ENCODE assay signal across 10 mouse cellular contexts in the genomic region with DNA sequence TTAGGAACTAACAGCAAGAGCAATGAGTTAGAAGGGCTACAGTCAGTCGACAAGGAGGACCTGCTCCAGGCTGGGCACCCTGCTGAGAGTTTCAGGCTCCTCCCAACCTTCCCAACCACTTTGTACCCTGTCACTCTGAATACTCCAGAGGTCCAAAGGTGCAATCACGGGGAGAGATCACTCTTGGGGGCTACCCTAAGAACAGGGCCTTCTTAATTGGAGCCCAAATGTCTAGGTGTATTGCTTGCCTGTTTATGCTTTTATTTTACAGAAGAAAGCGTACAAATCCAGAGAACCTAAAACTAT. TPM values are rescaled to one million over a fixed set of nuclear protein-coding genes. Genes with fewer than 3 reads are reported as not detected.
DNase-seq lines count a peak whose midpoint lies in the region; ATAC-seq and TF ChIP-seq lines count a peak whose summit lies in the region.
"Had no signal": no experiment of that assay in that cellular context is flagged by ENCODE, and none has a peak within 500 bp of the region (broad histone marks: within the 10 kb centered on the region; RNA-seq: fewer than 3 reads in every experiment).

No protein-coding gene starts in this region.

- H3K4me3 ChIP-seq in heart, embryonic 13.5 days, result no peak overlapping the region
- H3K4me3 ChIP-seq in heart, embryonic 11.5 days (ENCODE audit: low read depth, low read length), result no peak overlapping the region
- no peak overlapping the region for H3K4me3 ChIP-seq in liver, postnatal 0 days (ENCODE audit: low read depth, low read length)
- no peak overlapping the region for H3K4me3 ChIP-seq in liver, embryonic 11.5 days (ENCODE audit: low read depth, low read length)
- no peak overlapping the region for H3K4me3 ChIP-seq in MEL (ENCODE audit: control insufficient read depth in 1 of 2, insufficient read depth in 1 of 2, low read depth in 2 of 2, low read length in 2 of 2)
- H3K4me3 ChIP-seq in hindbrain, embryonic 15.5 days, result no peak overlapping the region

- 0 out of 2 replicates have a peak, but pooled peaks cover under 1% of the 10 kb centered on the region for H3K9me3 ChIP-seq in heart, embryonic 13.5 days
- no peaks in the 10 kb centered on the region for H3K9me3 ChIP-seq in heart, embryonic 11.5 days (replicated peaks; ENCODE audit: control insufficient read depth, low read length)
- H3K9me3 ChIP-seq in liver, postnatal 0 days (ENCODE audit: low read length), result no peaks in the 10 kb centered on the region
- no peaks in the 10 kb centered on the region for H3K9me3 ChIP-seq in liver, embryonic 11.5 days (ENCODE audit: control insufficient read depth, low read length)
- H3K9me3 ChIP-seq in MEL (replicated peaks; ENCODE audit: insufficient read depth, low read length), result no peaks in the 10 kb centered on the region
- no peaks in the 10 kb centered on the region for H3K9me3 ChIP-seq in hindbrain, embryonic 15.5 days
- H3K9me3 ChIP-seq: heart, embryonic 12.5 days; limb, embryonic 13.5 days had no signal

- H3K36me3 ChIP-seq in heart, embryonic 13.5 days, result no peaks in the 10 kb centered on the region
- no peaks in the 10 kb centered on the region for H3K36me3 ChIP-seq in heart, embryonic 11.5 days (ENCODE audit: control insufficient read depth, insufficient read depth, low read length)
- H3K36me3 ChIP-seq in liver, postnatal 0 days (replicated peaks; ENCODE audit: insufficient read depth, low read length), result no peaks in the 10 kb centered on the region
- no peaks in the 10 kb centered on the region for H3K36me3 ChIP-seq in liver, embryonic 11.5 days (ENCODE audit: control insufficient read depth, insufficient read depth, low read length)
- H3K36me3 ChIP-seq in MEL (ENCODE audit: control insufficient read depth in 1 of 2, insufficient read depth in 2 of 2, low read length in 2 of 2), result peaks cover 0 to 2% of the 10 kb centered on the region in 2 experiments; a peak in 1 of 4 replicates
- no peaks in the 10 kb centered on the region for H3K36me3 ChIP-seq in hindbrain, embryonic 15.5 days
- H3K36me3 ChIP-seq: heart, embryonic 12.5 days; limb, embryonic 13.5 days had no signal

- H3K4me1 ChIP-seq in heart, embryonic 13.5 days, result peaks cover 12% of the 10 kb centered on the region
- H3K4me1 ChIP-seq in heart, embryonic 11.5 days (ENCODE audit: control insufficient read depth, insufficient read depth, low read length), result no peaks in the 10 kb centered on the region
- no peaks in the 10 kb centered on the region for H3K4me1 ChIP-seq in liver, postnatal 0 days (ENCODE audit: insufficient read depth)
- 0 out of 2 replicates have a peak, but pooled peaks cover 2% of the 10 kb centered on the region for H3K4me1 ChIP-seq in liver, embryonic 11.5 days (replicated peaks; ENCODE audit: control insufficient read depth, insufficient read depth, low read length)
- H3K4me1 ChIP-seq in MEL (ENCODE audit: control insufficient read depth in 1 of 2, insufficient read depth in 2 of 2, low read length in 2 of 2), result peaks cover 0 to 4% of the 10 kb centered on the region in 2 experiments; a peak in 1 of 4 replicates
- peaks cover 11% of the 10 kb centered on the region for H3K4me1 ChIP-seq in hindbrain, embryonic 15.5 days (replicated peaks)

- no peak for TF ChIP-seq RAD21 in MEL (IDR thresholded peaks at IDR 0.05; ENCODE audit: low read depth, low read length)

- no peak overlapping the region for H3K9ac ChIP-seq in heart, embryonic 13.5 days
- H3K9ac ChIP-seq in heart, embryonic 11.5 days (ENCODE audit: low read depth, low read length), result no peak overlapping the region
- no peak overlapping the region for H3K9ac ChIP-seq in liver, postnatal 0 days (replicated peaks)
- H3K9ac ChIP-seq in liver, embryonic 11.5 days (ENCODE audit: low read depth, low read length), result no peak overlapping the region
- no peak overlapping the region; the same call in 1 of the 2 replicates for H3K9ac ChIP-seq in MEL (ENCODE audit: control insufficient read depth, low read depth, low read length, poor library complexity, severe bottlenecking)
- H3K9ac ChIP-seq in hindbrain, embryonic 15.5 days, result no peak overlapping the region
- H3K9ac ChIP-seq: limb, embryonic 13.5 days had no signal

- H3K4me2 ChIP-seq in heart, embryonic 13.5 days, result no peak overlapping the region
- H3K4me2 ChIP-seq in heart, embryonic 11.5 days, result no peak overlapping the region
- H3K4me2 ChIP-seq in liver, postnatal 0 days (ENCODE audit: low read depth, low read length), result peak overlapping the region; percentile 58
- no peak overlapping the region for H3K4me2 ChIP-seq in liver, embryonic 11.5 days
- no peak overlapping the region for H3K4me2 ChIP-seq in hindbrain, embryonic 15.5 days

- ATAC-seq in heart, embryonic 13.5 days (ENCODE audit: extremely low read depth, insufficient number of reproducible peaks, low FRiP score, low TSS enrichment), result 0 out of 2 replicates have a peak, but pooled peaks have one; percentile 29
- no peak for ATAC-seq in heart, embryonic 11.5 days (replicated peaks; ENCODE audit: insufficient number of reproducible peaks, low FRiP score, low TSS enrichment)
- ATAC-seq in liver, postnatal 0 days, result no peak
- ATAC-seq in liver, embryonic 11.5 days (replicated peaks; ENCODE audit: low FRiP score), result no peak
- ATAC-seq in hindbrain, embryonic 15.5 days (ENCODE audit: low FRiP score, low read depth), result peak; percentile 57; the same call in 1 of the 2 replicates

- H3K79me2 ChIP-seq in MEL (ENCODE audit: control insufficient read depth, insufficient read depth, low read length, poor library complexity), result no peaks in the 10 kb centered on the region

- no peak overlapping the region for H3K27ac ChIP-seq in heart, embryonic 13.5 days (replicated peaks)
- no peak overlapping the region for H3K27ac ChIP-seq in heart, embryonic 11.5 days (ENCODE audit: low read depth, low read length)
- no peak overlapping the region for H3K27ac ChIP-seq in liver, postnatal 0 days (ENCODE audit: low read depth)
- H3K27ac ChIP-seq in liver, embryonic 11.5 days (ENCODE audit: low read depth, low read length), result no peak overlapping the region
- no peak overlapping the region for H3K27ac ChIP-seq in MEL (ENCODE audit: control insufficient read depth, low read depth, low read length)
- no peak overlapping the region for H3K27ac ChIP-seq in hindbrain, embryonic 15.5 days (replicated peaks)

- TF ChIP-seq EP300 in liver, postnatal 0 days (IDR thresholded peaks at IDR 0.05; ENCODE audit: low read depth), result no peak
- TF ChIP-seq EP300 in MEL (IDR thresholded peaks at IDR 0.05; ENCODE audit: low read depth in 1 of 2, low read length in 2 of 2), result no peak

- 32% methylated on average over 3 of the region's 3 CpGs for WGBS in heart, embryonic 13.5 days
- WGBS in heart, embryonic 11.5 days (ENCODE audit: insufficient replicate concordance), result 41% methylated on average over 3 of the region's 3 CpGs
- WGBS in liver, postnatal 0 days (ENCODE audit: insufficient replicate concordance), result 39% methylated on average over 3 of the region's 3 CpGs
- 34% methylated on average over 3 of the region's 3 CpGs for WGBS in liver, embryonic 11.5 days
- WGBS in hindbrain, embryonic 15.5 days, result 46% methylated on average over 3 of the region's 3 CpGs

- no peak for TF ChIP-seq CTCF in liver, postnatal 0 days (IDR thresholded peaks at IDR 0.05; ENCODE audit: low read depth)
- TF ChIP-seq CTCF in MEL (IDR thresholded peaks at IDR 0.05 in 2 of 3, conservative IDR thresholded peaks at IDR 0.05 in 1 of 3; ENCODE audit: control insufficient read depth in 1 of 3, insufficient read depth in 1 of 3, low read depth in 2 of 3, low read length in 3 of 3, poor library complexity in 1 of 3, severe bottlenecking in 1 of 3), result no peak

- DNase-seq in liver, postnatal 0 days, result no peak
- no peak for DNase-seq in liver, embryonic 11.5 days (ENCODE audit: low spot score)
- no peak for DNase-seq in MEL (ENCODE audit: low read depth, low spot score)
- DNase-seq in left cerebral cortex, adult 9 months (ENCODE audit: low spot score in 2 of 2), result no peak
- no peak for DNase-seq in layer of hippocampus, adult 9-11 months

- TF ChIP-seq POLR2A in MEL (IDR thresholded peaks at IDR 0.05; ENCODE audit: control insufficient read depth in 1 of 2, insufficient read depth in 1 of 2, low read depth in 1 of 2, low read length in 2 of 2, poor library complexity in 1 of 2), result no peak

- peaks cover 11% of the 10 kb centered on the region; the same call in 1 of the 2 replicates for H3K27me3 ChIP-seq in heart, embryonic 13.5 days (replicated peaks)
- no peaks in the 10 kb centered on the region for H3K27me3 ChIP-seq in heart, embryonic 11.5 days (ENCODE audit: control insufficient read depth, insufficient read depth, low read length)
- no peaks in the 10 kb centered on the region for H3K27me3 ChIP-seq in liver, postnatal 0 days (ENCODE audit: insufficient read depth, low read length)
- no peaks in the 10 kb centered on the region for H3K27me3 ChIP-seq in liver, embryonic 11.5 days (replicated peaks; ENCODE audit: control insufficient read depth, insufficient read depth, low read length)
- H3K27me3 ChIP-seq in MEL (ENCODE audit: control insufficient read depth in 1 of 2, insufficient read depth in 2 of 2, low read length in 2 of 2), result peaks cover 14 to 21% of the 10 kb centered on the region in 2 experiments
- no peaks in the 10 kb centered on the region for H3K27me3 ChIP-seq in hindbrain, embryonic 15.5 days
- H3K27me3 ChIP-seq: heart, embryonic 12.5 days; limb, embryonic 13.5 days had no signal

TF ChIP-seq in MEL, 35 proteins besides CTCF, POLR2A, EP300 and RAD21:
- TF ChIP-seq MYC (IDR thresholded peaks at IDR 0.05; ENCODE audit: low read depth, low read length) (0 out of 2 replicates have a peak, but pooled peaks have one; percentile 48), BHLHE40 (IDR thresholded peaks at IDR 0.05; ENCODE audit: borderline replicate concordance, low read depth, low read length) (no peak)

RNA-seq across cellular contexts. Expression of a gene that starts 20.4 kb away (rescaled TPM):
- 23.5 and 26.2 TPM in 2 replicates for polyA plus RNA-seq in heart, embryonic 13.5 days (2015; fragmentation: Nextera tagmentation; extraction: Ambion mirVana)
- 44.5 and 52.6 TPM in 2 replicates for polyA plus RNA-seq in heart, embryonic 11.5 days (2014; fragmentation: Nextera tagmentation; extraction: Ambion mirVana)
- polyA plus RNA-seq in liver, postnatal 0 days (2015; fragmentation: Nextera tagmentation; extraction: Ambion mirVana), result 35.4 and 38.8 TPM in 2 replicates
- polyA plus RNA-seq in liver, embryonic 11.5 days (2014; fragmentation: Nextera tagmentation; extraction: Ambion mirVana), result 75.1 and 79.3 TPM in 2 replicates
- 88.6 and 132 TPM in 2 replicates for total RNA-seq in MEL (2012; rRNA removed)
- polyA plus RNA-seq in MEL (2012; ENCODE audit: insufficient read depth in 1 of 2, insufficient read length in 2 of 2, low read depth in 1 of 2, low replicate concordance in 2 of 2, missing spikeins in 1 of 2), result 100 to 1,000 TPM; 271 to 401 TPM
- polyA plus RNA-seq in hindbrain, embryonic 15.5 days (2015; fragmentation: Nextera tagmentation; extraction: Ambion mirVana), result 6.4 and 10.0 TPM in 2 replicates

Comparison
In these comparisons a context has a peak if more than half of its experiments do, and no peak if none do; other contexts are left out.
1. ATAC-seq: peak in heart, embryonic 13.5 days (single experiment) and hindbrain, embryonic 15.5 days (single experiment); none in heart, embryonic 11.5 days (single experiment), liver, postnatal 0 days (single experiment) and liver, embryonic 11.5 days (single experiment).